Mouse (Mus musculus) stomach, postnatal 0 days (tissue): ENCODE data around the gene BC030867.

ENCODE experiments used
- CTCF ChIP-seq: IDR thresholded peaks from 2 replicates; pipeline ENCODE4 v1.5.1; 2016; ENCODE audit warnings: antibody characterized with exemption, low read depth, mild to moderate bottlenecking, moderate library complexity
- EP300 ChIP-seq: optimal IDR thresholded peaks from 2 replicates; pipeline ENCODE3; 2016; ENCODE audit warnings: antibody characterized with exemption

DNA sequence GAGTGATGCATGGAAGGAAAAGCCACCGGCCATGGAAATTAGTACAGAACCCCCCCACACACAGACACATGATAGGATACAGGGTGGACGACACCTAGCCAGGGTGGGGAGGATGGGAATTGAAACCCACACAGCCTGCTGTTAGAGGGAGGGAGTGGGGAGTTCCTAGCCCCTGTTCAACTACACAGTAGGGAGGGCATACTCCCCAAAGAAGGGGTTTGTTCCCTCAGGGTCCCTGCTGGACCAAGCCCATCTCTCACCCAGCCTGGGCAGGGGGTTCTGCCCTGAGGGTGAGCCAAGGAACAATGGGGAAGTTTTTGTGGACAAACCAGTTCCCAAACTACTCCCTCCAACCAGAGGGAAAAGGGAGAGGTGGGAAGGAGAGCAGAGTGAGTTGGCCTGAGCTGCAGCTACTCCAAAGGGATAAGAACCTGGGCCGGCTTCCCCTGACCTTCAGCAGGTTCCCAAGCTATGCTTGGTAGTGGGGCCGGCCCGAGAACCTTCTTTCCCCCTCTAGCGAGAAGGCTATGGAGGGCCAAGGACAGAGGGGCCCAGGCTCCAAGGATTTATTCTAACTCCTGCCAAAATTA lies 40.9 kb downstream of the BC030867 start:
- TF ChIP-seq CTCF: no peak
- no peak for TF ChIP-seq EP300
